Mouse (Mus musculus) left cerebral cortex, adult 18-20 months (tissue): ENCODE data around the gene Gm20547. TPM values are rescaled to one million over a fixed set of nuclear protein-coding genes. Genes with fewer than 3 reads are reported as not detected.

Source experiments
- microRNA-seq, 2 experiments: library from miRNA; unstranded; fragments of <30 nt; microRNA quantifications; one replicate each; pipeline ENCODE4 v1.2.0; 2021
- total RNA-seq, 2 experiments: library from RNA; stranded (reverse); gene quantifications; 2 replicates each; pipeline ENCODE4 v1.2.3; 2021

The Gm20547 gene
- total RNA-seq, 2 experiments from 2014 or later, result not detected

Small RNA genes lying within 50 kb of the gene (microRNA-seq; reads per million reads assigned to microRNA genes)
- gene Mir6970 (0.21 to 1.2 reads per million in 2 experiments), gene Mir6971 (2.5 to 3.7 reads per million in 2 experiments), gene Mir6972 (0 reads per million in 2 experiments)

Other genes starting within 250 kb of the Gm20547 start
- gene Fkbpl, start 237.3 kb downstream of the Gm20547 start, total RNA-seq, result 10 to 100 TPM; 11.4 to 14.3 TPM
- gene Atf6b, start 234.9 kb downstream of the Gm20547 start, total RNA-seq, result 10 to 100 TPM; 60.1 to 63.2 TPM
- 1 to 10 TPM; 1.6 to 1.9 TPM for gene Tnxb, start 211.5 kb downstream of the Gm20547 start, total RNA-seq
- 10 to 100 TPM; 29.6 to 32.7 TPM for gene C4b, start 138.2 kb downstream of the Gm20547 start, total RNA-seq
- gene Cyp21a1, start 77.5 kb downstream of the Gm20547 start, total RNA-seq, result not detected
- gene Stk19, start 45.1 kb downstream of the Gm20547 start, total RNA-seq, result 10 to 100 TPM; 49.7 to 53.0 TPM
- 10 to 100 TPM; 32.1 to 37.8 TPM for gene Dxo, start 45.0 kb downstream of the Gm20547 start, total RNA-seq
- gene Skiv2l, start 31.8 kb downstream of the Gm20547 start, total RNA-seq, result 10 to 100 TPM; 62.2 to 63.9 TPM
- gene Nelfe, start 31.7 kb downstream of the Gm20547 start, total RNA-seq, result 10 to 100 TPM; 33.8 to 39.7 TPM
- under 1 TPM; 0.16 to 0.26 TPM for gene Cfb, start 19.5 kb downstream of the Gm20547 start, total RNA-seq
- 1 to 10 TPM; 7.4 to 7.8 TPM for gene Zbtb12, start 2.6 kb downstream of the Gm20547 start, total RNA-seq
- 1 to 10 TPM; 2.7 to 3.4 TPM for gene C2, start 16.2 kb upstream of the Gm20547 start, total RNA-seq
- gene Ehmt2, start 16.4 kb upstream of the Gm20547 start, total RNA-seq, result 100 to 1,000 TPM; 168 to 175 TPM
- under 1 TPM; 0.30 to 0.45 TPM for gene Slc44a4, start 32.4 kb upstream of the Gm20547 start, total RNA-seq
- gene Neu1, start 49.2 kb upstream of the Gm20547 start, total RNA-seq, result 10 to 100 TPM; 46.2 to 48.4 TPM
- gene Hspa1b, start 77.2 kb upstream of the Gm20547 start, total RNA-seq, result 10 to 100 TPM; 21.5 to 31.4 TPM
- gene Gm20481, start 87.9 kb upstream of the Gm20547 start, total RNA-seq, result under 1 TPM in 1 of 2 experiments, not detected in 1; 0.72 TPM
- gene Hspa1a, start 90.1 kb upstream of the Gm20547 start, total RNA-seq, result 10 to 100 TPM; 22.1 to 23.4 TPM
- gene Hspa1l, start 90.7 kb upstream of the Gm20547 start, total RNA-seq, result under 1 TPM; 0.44 to 0.61 TPM
- 10 to 100 TPM; 13.9 to 15.5 TPM for gene Lsm2, start 99.8 kb upstream of the Gm20547 start, total RNA-seq
- 10 to 100 TPM; 39.6 to 44.0 TPM for gene Vars, start 118.9 kb upstream of the Gm20547 start, total RNA-seq
- under 1 TPM; 0.61 to 0.77 TPM for gene Vwa7, start 134.5 kb upstream of the Gm20547 start, total RNA-seq
- gene Sapcd1, start 146.0 kb upstream of the Gm20547 start, total RNA-seq, result not detected
- under 1 TPM; 0.65 to 0.68 TPM for gene Msh5, start 164.7 kb upstream of the Gm20547 start, total RNA-seq
- 10 to 100 TPM in 1 of 2 experiments, 1 to 10 TPM in 1; 9.1 to 10.2 TPM for gene Clic1, start 167.9 kb upstream of the Gm20547 start, total RNA-seq
- 10 to 100 TPM in 1 of 2 experiments, 1 to 10 TPM in 1; 9.9 to 11.6 TPM for gene Ddah2, start 177.0 kb upstream of the Gm20547 start, total RNA-seq
- not detected for gene Ly6g6c, start 183.3 kb upstream of the Gm20547 start, total RNA-seq
- not detected for gene Mpig6b, start 184.1 kb upstream of the Gm20547 start, total RNA-seq
- gene Ly6g6e, start 194.9 kb upstream of the Gm20547 start, total RNA-seq, result 1 to 10 TPM; 2.3 to 6.2 TPM
- 1 to 10 TPM in 1 of 2 experiments, under 1 TPM in 1; 0.70 to 1.0 TPM for gene Ly6g6d, start 196.0 kb upstream of the Gm20547 start, total RNA-seq
- under 1 TPM; 0.33 to 0.40 TPM for gene Ly6g6f, start 203.6 kb upstream of the Gm20547 start, total RNA-seq
- gene Abhd16a, start 207.2 kb upstream of the Gm20547 start, total RNA-seq, result 100 to 1,000 TPM; 115 to 120 TPM
- not detected for gene Ly6g5c, start 226.2 kb upstream of the Gm20547 start, total RNA-seq
- under 1 TPM; 0.28 to 0.72 TPM for gene Ly6g5b, start 233.4 kb upstream of the Gm20547 start, total RNA-seq
- gene Gpank1, start 239.4 kb upstream of the Gm20547 start, total RNA-seq, result 10 to 100 TPM; 15.9 to 16.4 TPM
- gene Csnk2b, start 240.0 kb upstream of the Gm20547 start, total RNA-seq, result 100 to 1,000 TPM; 192 to 198 TPM
- gene D17H6S53E, start 244.3 kb upstream of the Gm20547 start, total RNA-seq, result 10 to 100 TPM; 31.5 to 32.2 TPM